Mouse (Mus musculus) ovary, postnatal 14 days (tissue): ENCODE measurements around the gene Twnk.

Source experiments
- DNase-seq: peaks from one replicate; pipeline ENCODE4 v3.0.0; 2022; ENCODE audit warnings: low spot score

The Twnk gene

DNA sequence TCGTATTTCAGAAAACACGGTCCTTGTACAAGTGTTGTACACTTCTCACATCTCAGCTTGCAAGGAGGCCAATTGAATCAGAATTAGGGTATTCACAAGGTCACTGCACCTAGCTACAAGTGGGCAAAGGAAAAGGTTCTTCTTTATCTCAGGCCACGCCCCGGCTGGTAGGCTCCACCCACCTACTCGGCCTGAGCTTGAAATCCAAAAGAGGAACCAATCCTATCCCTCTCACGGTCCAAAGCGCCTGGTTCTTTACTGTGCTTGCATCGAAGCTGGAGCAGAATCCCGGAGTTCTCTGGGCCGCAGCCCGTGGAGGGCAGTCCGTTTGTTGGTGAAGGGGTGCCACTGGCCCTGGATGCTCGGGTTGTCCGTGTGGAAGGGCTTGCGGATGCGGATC lies at the start of gene Twnk:
Gene Twnk, plus strand, starts transcription at position 220 of the 400 bp plus-strand sequence.
- no peak for DNase-seq

DNA sequence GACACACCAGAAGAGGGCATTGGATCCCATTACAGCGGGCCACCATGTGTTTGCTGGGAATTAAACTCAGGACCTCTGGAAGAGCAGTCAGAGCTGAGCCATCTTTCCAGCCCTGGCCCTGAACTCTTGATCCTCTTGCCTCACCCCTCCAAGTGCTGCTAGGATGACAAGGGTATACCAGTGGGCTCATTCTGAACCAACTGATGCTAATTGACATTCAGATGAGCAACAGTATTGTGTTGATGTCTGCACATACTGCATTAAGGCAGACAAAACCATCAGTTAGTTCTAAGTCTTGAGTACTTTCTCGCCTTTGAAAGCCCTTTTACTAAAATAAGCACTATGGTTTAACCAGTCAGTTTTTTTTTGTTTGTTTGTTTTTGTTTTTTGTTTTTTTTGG lies 45.8 kb upstream of the Twnk start:
- no peak for DNase-seq

DNA sequence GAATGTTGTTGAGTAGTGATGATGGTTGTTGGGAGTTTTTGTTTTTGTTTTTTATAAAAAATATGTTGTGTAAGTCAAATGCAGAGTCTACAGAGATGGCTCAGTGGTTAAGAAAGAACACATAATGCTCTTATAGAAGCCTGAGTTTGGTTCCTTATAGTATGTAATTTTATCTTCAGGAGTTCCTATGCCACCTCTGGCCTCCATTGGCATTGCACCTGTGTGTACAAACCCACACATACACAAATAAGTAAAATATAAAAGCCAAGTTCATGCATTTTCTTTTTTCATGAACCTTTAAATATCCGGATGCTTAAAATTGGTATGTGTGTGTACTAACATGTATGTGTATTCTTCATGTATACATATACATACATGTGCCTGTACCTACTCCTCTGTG lies 39.5 kb upstream of the Twnk start:
- DNase-seq = no peak

DNA sequence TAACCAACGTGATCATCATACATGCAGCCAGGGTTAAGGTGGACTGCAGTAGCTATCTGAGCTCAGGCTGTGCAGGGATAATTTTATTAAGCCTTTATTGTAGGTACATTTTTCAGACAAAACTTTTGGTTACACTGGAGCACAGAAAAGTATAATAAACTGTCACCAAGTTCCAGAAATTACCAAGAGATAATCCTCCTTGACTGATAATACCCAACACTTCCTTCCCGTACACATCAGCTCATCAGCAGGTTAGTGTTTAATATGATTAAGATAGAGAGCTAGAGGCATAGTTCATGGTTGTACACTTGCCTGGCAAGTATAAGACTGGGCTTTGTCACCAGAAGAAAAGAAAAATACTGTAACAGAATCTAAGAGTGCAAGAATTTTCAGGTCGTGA lies 37.1 kb upstream of the Twnk start:
- no peak for DNase-seq

DNA sequence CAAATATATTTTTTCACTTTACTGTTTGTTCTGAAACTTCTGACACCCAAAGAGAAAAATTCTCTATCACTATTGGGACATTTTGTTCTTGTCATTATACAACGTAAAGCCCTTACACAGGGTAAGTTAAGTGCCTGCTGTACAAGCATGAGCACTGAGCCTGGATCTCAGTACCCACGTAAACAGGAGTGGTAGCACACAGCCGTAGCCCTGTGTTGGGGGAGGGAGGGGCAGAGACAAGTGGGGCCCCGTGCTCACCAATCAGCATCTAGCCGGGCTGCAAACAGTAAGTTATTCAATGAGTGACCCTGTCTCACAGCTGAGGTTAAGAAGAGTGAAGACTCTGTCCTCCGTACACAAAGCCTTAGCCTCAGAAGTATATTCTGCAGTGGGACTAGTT lies 28.8 kb upstream of the Twnk start:
- no peak for DNase-seq

DNA sequence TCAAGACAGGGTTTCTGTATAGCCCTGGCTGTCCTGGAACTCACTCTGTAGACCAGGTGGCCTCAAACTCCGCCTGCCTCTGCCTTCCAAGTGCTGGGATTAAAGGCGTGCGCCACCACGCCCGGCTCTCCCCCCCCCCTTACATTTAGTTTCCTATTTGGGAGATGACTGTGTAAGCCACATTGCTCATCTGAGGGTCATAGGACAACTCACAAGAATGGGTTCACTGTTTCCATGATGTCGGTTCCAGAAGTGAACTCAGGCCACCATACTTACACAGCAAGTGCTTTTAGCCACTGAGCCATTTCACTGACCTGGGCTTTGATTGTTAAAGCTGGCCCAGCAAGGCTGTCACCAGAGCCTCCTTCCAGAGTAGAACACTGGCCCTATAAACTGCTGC lies 28.3 kb upstream of the Twnk start:
- no peak for DNase-seq

DNA sequence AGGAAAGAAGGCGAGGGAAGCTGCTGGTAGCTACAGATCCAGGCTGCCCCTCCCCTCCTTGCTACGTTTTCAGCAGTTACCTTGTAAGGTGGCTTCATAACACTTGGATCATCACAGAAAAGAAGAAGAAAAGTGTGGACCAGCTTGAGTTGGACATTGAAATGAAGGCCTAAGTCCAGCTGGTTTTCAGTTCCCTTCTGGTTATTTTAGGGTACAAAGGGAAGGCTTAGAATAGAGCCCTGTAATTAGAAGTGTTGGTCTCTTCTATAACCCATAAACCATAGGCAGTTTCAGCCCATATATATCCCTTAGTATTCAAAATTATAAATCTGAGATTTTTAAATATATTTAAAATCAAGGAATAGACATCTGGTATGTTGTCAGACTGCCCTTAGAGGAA lies 24.7 kb upstream of the Twnk start:
- no peak for DNase-seq

DNA sequence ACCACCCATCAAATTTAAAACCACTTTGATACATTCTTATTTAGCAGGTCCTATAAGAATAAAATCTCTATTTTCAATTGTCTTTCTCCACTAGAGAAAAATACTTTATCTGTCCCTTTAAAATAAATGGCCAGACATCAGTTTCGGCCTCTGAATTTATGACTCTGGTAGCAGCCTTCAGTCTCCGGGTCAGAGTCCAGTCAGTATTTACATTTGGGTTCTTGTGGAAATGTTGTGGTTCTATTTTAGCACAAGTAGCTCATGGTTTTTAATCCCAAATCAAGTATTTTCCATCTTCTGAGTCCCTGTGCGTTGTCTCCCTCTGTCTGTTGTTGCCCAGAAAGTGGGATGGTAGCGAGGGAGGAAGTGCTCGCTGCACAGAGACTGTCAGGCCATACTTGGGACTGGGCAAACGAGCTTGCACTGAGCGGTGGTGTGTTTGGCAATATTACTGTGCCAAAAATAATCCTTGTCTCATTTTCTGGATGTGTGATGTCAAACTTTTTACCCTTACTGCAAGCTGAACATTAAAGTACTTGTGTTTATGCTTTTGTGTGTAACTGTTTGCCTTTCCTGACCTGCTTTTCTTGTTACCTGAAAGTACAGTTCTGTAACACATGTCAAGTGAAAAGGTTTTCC lies 22.9 kb upstream of the Twnk start:
- DNase-seq = no peak

DNA sequence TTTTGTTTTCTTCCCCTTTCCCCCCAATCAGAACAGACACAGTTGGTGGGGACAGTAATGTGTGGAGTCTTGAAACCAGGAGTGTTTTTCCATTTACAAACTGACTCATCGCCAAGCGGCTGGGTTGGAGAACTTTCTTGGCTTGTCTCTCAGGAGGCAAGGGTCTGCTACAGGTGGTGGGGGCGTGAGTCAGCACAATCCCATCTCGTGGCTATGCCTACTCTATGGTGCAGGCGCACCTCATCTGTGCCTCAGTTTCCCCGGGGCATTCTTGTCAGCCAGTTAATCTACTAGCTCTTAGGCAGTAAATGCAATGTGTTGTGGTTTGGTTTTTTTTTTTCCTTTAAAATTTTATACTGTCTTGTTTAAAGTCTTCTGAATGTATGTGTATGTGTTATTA lies 22.1 kb upstream of the Twnk start:
- no peak for DNase-seq

DNA sequence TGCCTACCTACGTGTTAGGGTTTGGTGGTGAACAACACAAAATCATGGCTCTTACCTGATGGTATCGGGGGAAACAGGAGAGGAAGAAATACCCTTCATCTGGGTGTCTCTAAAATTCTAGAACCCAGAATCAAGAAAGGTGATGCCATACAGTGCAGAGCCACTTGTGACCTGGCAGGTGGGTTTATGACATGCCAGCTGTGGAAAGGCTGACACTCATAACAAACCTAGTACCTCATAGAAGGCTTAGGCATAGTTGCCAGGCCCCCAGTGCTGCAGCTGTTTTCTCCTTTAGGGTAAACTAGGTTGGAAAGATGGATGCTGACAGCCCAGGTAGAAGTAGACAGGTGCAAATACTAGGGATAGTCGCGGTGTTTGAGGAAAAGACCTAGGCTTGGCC lies 21.0 kb upstream of the Twnk start:
- DNase-seq = no peak

DNA sequence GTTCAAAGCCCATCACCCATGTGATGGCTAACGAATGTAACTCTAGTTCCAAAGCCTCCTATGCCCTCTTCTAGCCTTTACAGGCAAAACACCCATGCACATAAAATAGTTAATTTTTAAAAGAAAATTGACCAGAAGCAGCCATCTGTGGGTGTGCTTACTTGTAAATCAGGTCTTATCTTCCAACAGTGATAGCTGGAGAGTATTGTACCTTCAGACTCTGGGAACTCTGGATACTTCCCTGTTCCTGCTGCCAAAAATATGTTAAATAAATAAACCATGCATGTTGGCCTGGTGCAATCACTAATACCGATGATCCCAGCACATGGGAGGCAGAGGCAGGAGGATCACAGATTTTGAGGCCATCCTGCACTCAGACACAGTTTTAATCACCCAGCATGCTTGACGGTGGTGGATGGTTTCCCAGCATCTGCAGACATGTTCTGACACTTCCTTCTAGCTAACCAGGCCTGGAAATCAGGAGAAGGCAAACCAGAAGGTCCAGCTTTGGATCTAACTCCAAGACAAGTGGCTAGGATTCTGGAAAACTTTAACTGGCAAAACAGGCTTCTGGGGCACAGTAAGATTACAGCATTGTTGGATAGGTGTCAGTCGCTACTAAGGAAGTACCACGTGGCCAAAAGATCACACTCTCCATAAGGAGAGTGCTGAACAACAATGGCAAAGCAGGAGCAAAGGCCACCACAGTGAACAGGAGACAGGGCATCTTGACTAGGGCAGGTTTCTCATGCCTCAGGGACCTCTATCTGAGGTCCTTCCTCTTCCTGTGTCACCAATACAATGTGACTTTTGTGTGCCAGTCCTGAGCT lies 20.1 kb upstream of the Twnk start:
- DNase-seq = no peak

DNA sequence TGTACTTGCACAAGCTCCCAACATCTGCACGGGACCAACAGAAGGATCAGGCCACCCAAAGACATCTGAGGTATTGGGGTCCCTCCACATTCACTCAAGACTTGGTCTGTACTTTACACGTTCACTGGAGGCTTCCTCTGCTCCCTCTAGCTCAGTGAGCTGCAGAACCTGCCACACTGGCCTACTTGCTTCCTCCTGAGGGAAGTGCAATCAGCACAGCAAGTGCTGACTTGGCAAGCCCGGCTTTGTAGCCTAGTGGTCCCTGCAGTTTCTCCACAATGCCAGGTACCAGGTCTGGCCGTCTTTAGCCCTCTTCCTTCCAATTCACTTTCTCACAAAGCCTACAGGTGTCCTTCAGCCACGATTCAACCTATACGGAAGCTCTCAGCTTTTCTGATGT lies 18.5 kb upstream of the Twnk start:
- DNase-seq = no peak

DNA sequence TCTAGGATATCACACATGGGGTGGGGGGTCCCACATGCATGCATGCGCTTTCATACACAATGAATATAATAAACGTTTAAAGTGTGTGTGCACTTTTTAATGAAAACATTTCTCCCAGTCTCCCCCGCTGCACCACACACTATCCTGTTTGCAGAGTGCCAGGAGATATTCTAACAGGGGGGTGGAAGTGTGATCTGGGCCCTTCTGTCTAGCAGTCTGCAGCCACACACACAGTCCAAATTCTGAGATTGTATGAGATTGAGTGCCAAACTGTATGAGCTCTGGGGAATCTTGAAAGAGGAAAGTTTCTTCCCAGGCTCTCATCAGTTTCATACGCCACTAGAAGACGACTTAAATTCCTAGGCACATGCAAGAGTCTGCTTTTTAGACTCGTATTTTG lies 17.6 kb upstream of the Twnk start:
- no peak for DNase-seq

DNA sequence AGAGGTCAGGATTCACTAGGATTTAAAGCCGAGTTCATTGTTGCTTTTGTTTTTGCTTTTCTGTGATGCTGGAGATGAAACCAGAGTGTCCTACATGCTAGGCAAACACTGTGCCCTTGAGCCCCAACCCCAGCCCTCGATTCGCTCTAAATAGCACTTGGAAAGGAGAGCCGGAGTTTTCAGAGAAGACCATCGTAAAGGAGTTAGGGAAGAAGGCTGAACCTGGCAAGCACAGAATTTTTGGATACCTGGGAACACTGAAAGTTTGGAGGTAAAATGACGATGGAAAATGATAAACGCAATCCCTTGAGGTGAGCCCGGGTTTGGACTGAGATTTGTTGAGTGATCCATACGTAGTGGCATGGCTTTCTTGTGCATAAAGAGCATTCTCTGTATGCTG lies 17.1 kb upstream of the Twnk start:
- no peak for DNase-seq

DNA sequence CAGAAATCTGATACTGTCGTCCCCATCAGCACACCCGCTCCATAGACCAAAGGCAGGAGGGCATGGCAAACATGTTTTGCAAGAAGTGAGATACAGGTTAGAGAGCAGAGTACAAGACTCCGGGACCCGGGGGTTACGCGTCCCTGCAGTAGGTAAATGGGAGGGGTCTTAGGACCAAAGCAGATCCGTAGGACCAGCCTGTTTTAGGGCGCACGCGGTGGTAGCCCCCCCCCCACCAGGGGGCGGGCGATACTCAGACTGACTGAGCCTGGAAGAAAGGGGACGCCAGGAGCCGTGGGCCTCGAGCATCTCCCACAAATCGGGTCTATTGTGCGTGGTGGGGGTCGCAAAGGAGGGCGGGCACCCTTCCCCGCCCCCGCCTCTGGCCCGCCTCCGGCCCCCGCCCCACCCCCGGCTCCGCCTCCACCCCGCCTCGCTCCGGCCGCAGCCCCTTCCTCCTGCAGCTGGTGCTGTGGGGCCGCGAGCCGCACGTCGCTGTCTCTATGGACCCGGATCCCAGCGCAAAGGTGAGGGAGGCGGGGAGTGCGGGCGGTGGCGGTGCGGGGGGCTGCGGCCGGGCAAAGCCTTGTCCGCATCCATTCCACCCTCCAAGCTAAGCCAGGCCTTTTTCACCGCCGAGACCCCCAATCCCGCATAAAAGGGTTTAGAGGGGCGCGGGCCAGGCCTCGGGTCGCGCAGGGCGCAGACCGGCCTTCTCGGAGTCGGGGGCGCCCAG lies 16.5 kb upstream of the Twnk start, which contains the start of gene Sema4g:
Gene Sema4g, plus strand, starts transcription at position 271 of the 736 bp plus-strand sequence.
- peak; percentile 22 for DNase-seq

DNA sequence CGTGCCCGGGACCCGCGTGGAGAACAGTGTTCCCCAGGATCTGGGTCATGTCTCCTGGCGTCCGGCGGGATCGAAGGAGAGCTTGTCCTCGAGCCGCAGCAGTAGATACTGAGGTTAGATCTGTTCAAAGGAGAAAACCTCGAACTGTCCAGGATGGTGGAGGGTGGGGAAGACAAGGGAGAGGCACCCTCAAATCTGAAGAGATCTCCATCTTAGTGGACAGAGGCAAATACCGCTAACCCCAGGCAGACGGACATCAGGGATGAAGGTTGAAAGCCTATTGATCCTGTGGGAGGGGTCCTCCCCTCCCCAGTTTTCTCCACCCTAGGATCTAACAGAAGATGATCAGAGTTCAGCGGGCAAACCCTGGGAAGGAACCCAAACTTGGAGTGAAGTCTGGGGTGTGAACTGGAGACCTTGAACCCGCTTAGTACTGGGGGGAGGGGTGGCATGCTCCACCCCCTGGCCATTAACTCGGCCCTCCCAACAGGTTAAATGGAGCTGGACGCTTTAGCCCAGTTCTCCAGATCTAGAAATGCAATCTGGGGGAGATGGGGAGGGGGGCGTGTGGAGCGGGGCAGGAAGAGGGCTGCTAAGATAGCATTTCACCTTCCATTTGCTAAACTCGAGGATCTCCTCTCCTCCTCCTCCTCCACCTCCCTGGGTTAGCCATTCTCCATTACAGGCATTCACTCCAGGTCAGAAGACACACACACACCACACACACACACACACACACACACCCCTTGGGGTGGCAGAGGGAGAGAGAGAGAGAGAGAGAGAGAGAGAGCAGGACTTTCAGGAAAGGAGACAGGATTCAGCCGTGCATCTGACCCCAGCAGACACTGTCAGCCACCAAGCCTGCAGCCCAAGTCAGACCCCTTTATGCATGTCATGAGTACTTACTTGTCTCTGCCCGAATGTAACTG lies 15.6 kb upstream of the Twnk start:
- DNase-seq = no peak

DNA sequence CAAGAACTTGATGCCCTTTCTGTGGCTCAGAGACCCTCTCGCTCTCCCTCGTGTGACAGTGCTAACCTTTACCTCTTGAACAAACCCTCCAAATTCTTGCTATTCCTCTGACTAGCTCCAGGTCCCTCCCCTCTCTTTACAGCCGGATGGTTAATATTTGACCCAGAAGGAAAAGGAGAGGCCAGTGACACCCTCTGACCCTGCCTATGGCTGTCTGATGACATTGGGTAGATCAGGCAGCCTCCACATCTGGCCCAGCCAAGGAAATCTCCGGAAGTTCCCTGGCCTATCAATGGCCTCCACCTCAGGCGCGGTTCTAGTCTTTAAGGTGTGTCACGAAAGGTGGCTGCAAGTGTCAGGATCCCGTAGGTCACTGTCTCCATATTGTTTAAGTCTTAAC lies 14.4 kb upstream of the Twnk start:
- no peak for DNase-seq

DNA sequence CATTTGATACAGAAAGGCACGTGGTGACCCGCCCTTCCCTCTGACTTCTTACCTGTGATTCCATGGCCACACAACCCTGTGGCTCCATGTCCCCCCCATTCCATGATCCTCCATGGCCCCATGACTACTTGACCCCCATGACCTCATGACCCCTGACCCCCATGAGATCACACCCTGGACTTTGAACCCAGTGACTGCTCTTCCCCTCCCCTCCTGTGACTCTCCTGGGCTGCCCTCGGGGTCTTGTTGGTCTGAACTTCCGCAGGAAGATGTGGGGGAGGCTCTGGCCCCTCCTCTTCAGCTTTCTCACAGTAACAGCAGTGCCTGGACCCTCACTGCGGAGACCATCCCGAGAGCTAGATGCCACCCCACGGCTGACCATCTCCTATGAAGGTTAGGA lies 13.2 kb upstream of the Twnk start:
- DNase-seq = no peak

DNA sequence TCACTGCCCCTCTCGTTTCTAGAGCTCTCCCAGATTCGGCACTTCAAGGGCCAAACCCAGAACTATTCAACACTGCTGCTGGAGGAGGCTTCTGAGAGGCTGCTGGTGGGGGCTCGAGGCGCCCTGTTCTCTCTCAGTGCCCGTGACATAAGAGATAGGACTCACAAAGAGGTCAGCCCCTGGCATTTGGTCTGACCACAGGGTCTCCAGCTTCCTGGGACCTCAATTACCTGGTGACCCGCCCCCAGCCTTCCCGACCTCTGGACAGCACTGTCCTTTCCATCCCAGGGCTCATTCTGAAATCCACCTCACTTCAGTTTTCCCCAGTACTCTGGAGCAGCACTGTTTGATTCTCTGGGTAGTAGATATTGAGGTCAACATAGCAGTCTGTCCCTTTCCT lies 12.8 kb upstream of the Twnk start:
- DNase-seq = no peak

DNA sequence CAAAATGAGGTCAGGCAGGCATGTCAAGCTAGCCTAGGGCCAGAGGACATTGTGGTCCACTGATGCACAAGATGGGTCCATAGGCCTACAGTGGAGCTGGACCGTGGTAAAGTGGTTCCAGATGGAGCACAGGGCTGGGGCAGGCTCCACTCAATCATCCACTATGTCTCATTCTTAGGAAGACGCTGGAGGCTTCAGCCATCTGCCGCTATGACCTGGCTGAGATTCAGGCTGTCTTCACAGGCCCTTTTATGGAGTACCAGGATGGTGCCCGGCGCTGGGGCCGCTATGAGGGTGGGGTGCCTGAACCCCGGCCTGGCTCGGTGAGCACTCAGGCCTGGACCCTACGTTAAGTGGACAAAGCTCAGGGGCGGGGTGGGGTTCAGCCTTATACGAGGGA lies 7.7 kb upstream of the Twnk start:
- no peak for DNase-seq

DNA sequence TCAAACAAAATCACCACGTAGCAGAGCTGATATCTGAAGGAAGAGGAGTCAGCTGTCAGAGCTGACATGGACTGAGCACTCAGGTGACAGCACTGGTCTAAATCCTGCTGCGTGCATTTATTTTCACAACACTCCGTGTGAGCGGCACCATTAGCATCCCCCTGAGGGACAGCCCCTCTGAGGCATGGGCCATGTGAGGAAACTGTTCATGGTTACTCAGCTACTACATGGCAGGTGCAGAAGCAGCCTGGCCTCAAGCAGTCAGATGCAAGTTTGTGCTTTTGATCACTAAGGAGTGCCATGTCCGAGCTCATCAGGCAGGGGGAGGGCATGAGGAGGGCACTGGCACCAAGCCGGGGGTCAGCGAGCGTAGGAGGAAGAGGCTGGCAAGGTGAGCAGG lies 5.8 kb upstream of the Twnk start:
- no peak for DNase-seq

DNA sequence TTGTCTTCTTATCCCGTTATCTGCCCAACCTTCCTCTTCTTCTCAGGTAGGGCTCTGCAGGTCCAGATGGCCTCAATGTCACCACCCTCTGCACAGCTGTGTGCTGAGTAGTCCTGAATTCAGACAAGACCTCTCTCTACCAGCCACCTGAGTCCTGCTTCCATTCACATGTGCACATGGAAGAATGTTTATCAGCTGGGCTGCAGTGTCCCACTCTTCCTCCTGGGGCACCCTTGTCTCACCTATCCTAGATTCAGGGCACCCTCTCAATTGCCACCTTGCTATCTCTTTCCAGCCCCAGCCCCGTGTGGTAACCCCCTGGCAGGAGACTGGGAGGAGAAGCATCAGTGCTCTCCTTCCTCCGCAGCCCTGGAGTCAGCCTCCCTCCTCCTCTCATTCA lies 3.2 kb upstream of the Twnk start:
- DNase-seq = no peak
